Mouse (Mus musculus) forebrain, embryonic 13.5 days (tissue): ENCODE measurements around the gene Zmym5. TPM values are rescaled to one million over a fixed set of nuclear protein-coding genes. Genes with fewer than 3 reads are reported as not detected.
"Not testable (repeated sequence)": the region's sequence is repeated elsewhere in the genome, so short reads cannot be mapped to it uniquely, and the experiment has no call there.

Source experiments
- ATAC-seq: fragments of 200-750 bp; cut with Nextera tagmentation; 2 replicates; pipeline ENCODE4 v1.8.0; 2017
- H3K27ac ChIP-seq: fragments of 300-500 bp; sonication (generic); 2 replicates; pipeline ENCODE4 v1.5.1; 2015; ENCODE audit warnings: inconsistent platforms, mild to moderate bottlenecking, moderate library complexity
- H3K27me3 ChIP-seq: fragments of 300-500 bp; sonication (generic); 2 replicates; pipeline ENCODE4 v1.6.1; 2015; ENCODE audit warnings: mild to moderate bottlenecking, inconsistent platforms
- H3K36me3 ChIP-seq: fragments of 300-500 bp; sonication (generic); 2 replicates; pipeline ENCODE4 v1.6.1; 2015; ENCODE audit warnings: mild to moderate bottlenecking, inconsistent platforms; ENCODE audit not compliant: poor library complexity, severe bottlenecking
- H3K4me1 ChIP-seq: fragments of 300-500 bp; sonication (generic); 2 replicates; pipeline ENCODE4 v1.6.1; 2015; ENCODE audit warnings: inconsistent platforms
- H3K4me2 ChIP-seq: fragments of 300-500 bp; sonication (generic); 2 replicates; pipeline ENCODE4 v1.6.1; 2015; ENCODE audit warnings: inconsistent platforms, mild to moderate bottlenecking, moderate library complexity
- H3K4me3 ChIP-seq: fragments of 300-500 bp; sonication (generic); 2 replicates; pipeline ENCODE4 v1.5.1; 2015; ENCODE audit warnings: mild to moderate bottlenecking, inconsistent platforms
- H3K9ac ChIP-seq: fragments of 300-500 bp; sonication (generic); 2 replicates; pipeline ENCODE4 v1.6.1; 2015; ENCODE audit warnings: mild to moderate bottlenecking, inconsistent platforms
- H3K9me3 ChIP-seq: fragments of 300-500 bp; sonication (generic); replicated peaks from 2 replicates; pipeline ENCODE4 v1.6.1; 2016; ENCODE audit warnings: inconsistent platforms
- WGBS: fragments of 180-500 bp; shearing (Covaris S2); methylation state at CpG from one replicate; pipeline ENCODE4 v1.1.7; 2015; 5-methylcytosine and 5-hydroxymethylcytosine counted together
- polyA plus RNA-seq: library from polyadenylated mRNA; unstranded; fragments of >200 nt; fragmentation: Nextera tagmentation; extraction: Ambion mirVana; gene quantifications from 2 replicates; pipeline ENCODE4 v1.2.1, GENCODE M21; 2015

The Zmym5 gene
- polyA plus RNA-seq, 1 experiment from 2014 or later: 31.6 TPM

DNA sequence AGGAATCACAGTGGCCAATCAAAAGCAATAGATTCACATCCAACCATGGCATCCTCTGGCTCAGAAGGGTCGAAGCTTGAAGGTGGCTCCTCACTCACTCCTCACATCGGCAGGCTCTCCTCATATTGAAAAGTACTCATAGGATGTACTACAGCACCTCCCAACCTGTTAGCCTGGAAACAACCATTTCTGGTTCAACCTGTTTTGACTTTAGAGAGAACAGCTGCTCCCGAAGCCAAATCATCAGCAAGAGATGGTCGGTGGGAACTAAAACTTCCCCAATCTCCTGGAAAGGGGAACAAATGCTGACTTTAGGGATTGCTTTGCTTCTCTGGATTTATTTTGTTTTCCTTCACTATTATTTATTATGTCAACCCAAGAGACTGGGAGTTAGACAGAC lies 5.6 kb upstream of the Zmym5 start:
- ATAC-seq: no peak
- no peaks in the 10 kb centered on the region for H3K36me3 ChIP-seq
- 0 out of 2 replicates have a peak, but pooled peaks cover 6% of the 10 kb centered on the region for H3K4me1 ChIP-seq
- no peak overlapping the region for H3K9ac ChIP-seq
- H3K27me3 ChIP-seq: no peaks in the 10 kb centered on the region
- H3K4me3 ChIP-seq: no peak overlapping the region
- peak overlapping the region; percentile 29; the same call in 1 of the 2 replicates for H3K4me2 ChIP-seq
- no peak overlapping the region for H3K27ac ChIP-seq
- no peaks in the 10 kb centered on the region for H3K9me3 ChIP-seq
- 83% methylated on average over 4 of the region's 4 CpGs for WGBS

DNA sequence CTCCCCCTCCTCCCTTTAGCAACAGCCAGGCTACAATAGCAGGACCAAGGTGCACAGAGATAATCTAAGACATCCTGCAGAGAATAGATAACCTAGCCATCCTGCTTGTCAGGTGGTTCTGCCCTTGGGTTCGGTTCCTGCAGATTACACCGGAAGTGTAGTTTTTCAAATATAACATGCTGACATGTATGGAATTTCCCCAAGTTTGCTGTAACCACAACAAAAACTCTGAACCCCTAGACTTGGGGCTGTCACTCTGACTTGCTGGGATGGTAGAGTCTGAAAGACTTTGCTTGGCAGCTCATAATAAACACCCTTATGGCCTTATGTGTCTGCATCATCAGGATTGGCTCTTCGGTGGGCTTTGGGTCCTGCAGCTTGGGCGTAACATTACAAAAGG lies 5.0 kb upstream of the Zmym5 start:
- WGBS: 95% methylated on average over 4 of the region's 4 CpGs
- Histone ChIP-seq H3K27me3 (no peaks in the 10 kb centered on the region), H3K4me1 (0 out of 2 replicates have a peak, but pooled peaks cover 6% of the 10 kb centered on the region), H3K4me2 (no peak overlapping the region), H3K27ac (no peak overlapping the region), H3K36me3 (no peaks in the 10 kb centered on the region), H3K9ac (no peak overlapping the region), H3K9me3 (no peaks in the 10 kb centered on the region), H3K4me3 (no peak overlapping the region)
- no peak for ATAC-seq

DNA sequence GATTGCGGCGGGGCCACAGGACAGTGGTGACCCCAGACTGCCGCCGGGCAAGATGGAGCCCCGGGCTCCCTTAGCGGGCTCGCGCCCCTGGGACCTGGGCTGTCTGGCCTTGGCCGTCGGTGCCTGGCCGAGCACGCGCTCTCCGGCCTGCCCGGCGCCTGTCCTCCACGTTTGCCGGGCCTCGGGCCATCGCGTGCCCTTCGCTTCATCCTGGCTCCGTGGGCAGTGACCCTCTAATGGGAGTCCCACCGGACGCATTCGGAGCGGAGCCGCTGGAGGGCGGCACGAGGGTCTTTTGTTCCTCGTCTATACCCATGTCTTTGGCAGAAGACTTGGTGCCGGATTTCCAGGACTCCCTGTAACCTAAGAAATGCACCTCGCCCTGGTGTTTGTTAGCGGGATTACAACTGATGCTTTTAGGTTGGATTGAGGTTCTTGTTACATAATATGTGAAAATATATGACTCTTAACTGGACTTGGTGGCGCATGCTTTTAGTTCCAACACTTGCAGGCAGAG lies 1.1 kb upstream of the Zmym5 start:
- H3K4me2 ChIP-seq: peak overlapping the region; percentile 65
- peak overlapping the region; percentile 96 for H3K27ac ChIP-seq
- peaks cover 25% of the 10 kb centered on the region for H3K4me1 ChIP-seq
- 1% methylated on average over 29 of the region's 35 CpGs for WGBS
- peak overlapping the region; percentile 57 for H3K4me3 ChIP-seq
- H3K27me3 ChIP-seq: no peaks in the 10 kb centered on the region
- peaks cover 4% of the 10 kb centered on the region; the same call in 1 of the 2 replicates for H3K36me3 ChIP-seq
- H3K9me3 ChIP-seq: no peaks in the 10 kb centered on the region
- peak; percentile 42 for ATAC-seq
- H3K9ac ChIP-seq: peak overlapping the region; percentile 88

DNA sequence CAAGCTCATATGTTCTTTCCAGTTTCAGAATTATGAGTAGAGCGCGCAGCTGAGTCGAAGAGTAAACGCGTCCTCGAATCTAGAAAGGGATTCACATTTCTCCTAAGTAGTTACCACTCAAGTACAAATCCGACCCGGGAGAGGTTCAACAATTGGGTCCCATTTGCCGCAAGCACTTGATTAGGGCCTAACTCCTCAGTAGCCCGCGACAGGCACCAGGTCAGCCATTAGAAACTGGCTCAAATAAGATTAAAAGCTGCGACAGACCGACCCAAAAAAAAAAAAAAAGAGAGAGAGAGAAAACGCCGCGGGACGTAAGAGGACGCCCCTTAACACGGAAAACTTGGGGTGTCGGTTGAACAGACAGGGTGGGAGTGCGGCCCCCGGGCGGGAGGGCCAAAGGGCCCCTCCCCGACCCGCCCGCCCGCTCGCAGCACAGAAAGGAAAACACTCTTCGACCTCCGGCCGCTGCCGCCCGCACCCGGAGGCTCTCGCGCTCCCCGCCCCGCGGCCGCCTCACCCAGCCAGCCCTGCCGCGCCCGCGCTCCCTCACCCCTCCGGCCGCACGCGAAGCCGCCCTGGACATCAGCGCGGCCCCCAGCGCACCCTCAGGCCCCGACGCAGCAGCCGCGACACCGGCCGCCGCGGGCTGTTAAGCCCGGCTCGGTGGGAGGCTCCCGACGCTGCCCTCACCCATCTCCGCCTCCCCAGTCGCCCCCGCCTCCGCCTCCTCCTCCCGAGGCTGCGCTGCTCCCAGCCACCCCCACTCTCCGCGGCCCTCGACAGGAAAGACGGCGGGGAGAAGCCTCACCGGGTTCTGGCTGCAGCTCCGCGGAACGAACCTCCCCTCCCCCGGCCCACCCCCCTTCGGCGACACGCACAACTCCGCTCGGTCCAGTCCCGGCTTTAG lies 480 bp downstream of the Zmym5 start:
- Histone ChIP-seq H3K9ac (peak overlapping the region; percentile 83), H3K4me3 (peak overlapping the region; percentile 72), H3K4me1 (peaks cover 25% of the 10 kb centered on the region), H3K4me2 (peak overlapping the region; percentile 68), H3K27ac (peak overlapping the region; percentile 88)
- WGBS: under 1% methylated on average over 28 of the region's 86 CpGs
- not testable (repeated sequence) for ATAC-seq, H3K9me3 ChIP-seq, H3K36me3 ChIP-seq, H3K27me3 ChIP-seq

DNA sequence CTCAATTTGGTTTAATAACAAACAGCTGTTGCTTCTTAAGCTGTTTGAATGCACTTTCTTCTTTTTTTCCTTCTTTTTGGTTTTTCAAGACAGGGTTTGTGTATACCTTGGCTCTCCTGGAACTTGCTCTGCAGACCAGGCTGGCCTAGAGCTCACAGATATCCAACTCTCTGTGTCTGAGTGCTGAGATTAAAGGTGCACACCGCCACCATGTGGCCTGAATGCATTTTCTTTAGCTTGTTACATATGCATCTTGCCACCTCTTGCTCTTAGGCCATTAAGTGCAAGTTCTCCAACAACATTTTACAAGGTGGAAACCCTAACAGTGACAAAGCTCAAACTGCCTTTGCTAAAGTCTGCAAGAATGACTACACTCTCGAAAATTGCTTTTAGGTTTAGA lies 18.3 kb downstream of the Zmym5 start:
- no peak for ATAC-seq
- Histone ChIP-seq H3K9me3 (no peaks in the 10 kb centered on the region), H3K9ac (no peak overlapping the region), H3K4me1 (no peaks in the 10 kb centered on the region), H3K27me3 (no peaks in the 10 kb centered on the region), H3K27ac (no peak overlapping the region), H3K4me2 (no peak overlapping the region), H3K4me3 (no peak overlapping the region), H3K36me3 (peaks cover 54% of the 10 kb centered on the region)
- 54% methylated on average over 2 of the region's 2 CpGs for WGBS

DNA sequence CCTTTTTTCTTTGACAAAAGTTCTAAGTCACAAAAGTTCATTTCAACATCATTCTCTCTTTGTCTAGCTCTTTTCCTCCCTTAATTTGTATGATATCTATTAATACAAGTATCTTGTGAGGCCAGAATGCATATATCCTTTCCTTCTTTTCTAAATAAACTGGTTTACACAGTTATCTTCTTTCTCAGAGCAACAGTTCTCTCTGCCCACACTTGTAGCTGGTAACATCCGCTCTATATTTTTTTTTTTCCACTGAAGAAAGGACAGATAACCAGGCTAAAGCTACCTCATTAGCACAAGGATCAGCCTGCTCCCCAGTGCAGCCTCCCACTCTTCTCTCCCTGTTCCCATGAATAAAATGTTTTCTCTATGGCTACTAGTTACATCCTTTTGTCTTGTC lies 26.9 kb downstream of the Zmym5 start:
- ATAC-seq: no peak

DNA sequence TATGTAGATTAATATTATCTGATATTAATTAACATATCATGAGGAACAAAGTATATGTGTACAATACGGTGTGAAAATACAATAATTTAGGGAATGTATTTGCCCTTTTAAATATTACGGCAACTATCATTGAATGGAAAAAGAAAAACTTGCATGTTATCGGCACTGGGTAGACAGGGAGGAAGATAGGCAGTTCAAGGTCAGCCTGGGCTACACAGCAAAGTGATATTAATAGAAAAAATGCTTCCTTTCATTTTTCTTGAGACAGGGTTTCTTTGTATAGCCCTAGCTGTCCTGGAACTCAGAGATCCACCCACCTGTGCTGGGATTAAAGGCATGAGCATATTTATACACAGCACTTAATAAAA lies 32.6 kb downstream of the Zmym5 start:
- WGBS: 54% methylated on average over 3 of the region's 3 CpGs
- ATAC-seq: peak; percentile 26
- peak overlapping the region; percentile 95 for H3K27ac ChIP-seq

More for the DNA sequence above, 26.9 kb downstream of the Zmym5 start:
- Histone ChIP-seq H3K27ac (no peak overlapping the region), H3K4me3 (no peak overlapping the region), H3K4me2 (no peak overlapping the region), H3K36me3 (no peaks in the 10 kb centered on the region), H3K9me3 (no peaks in the 10 kb centered on the region), H3K27me3 (no peaks in the 10 kb centered on the region), H3K4me1 (no peaks in the 10 kb centered on the region), H3K9ac (no peak overlapping the region)
- 88% methylated on average over 1 of the region's 1 CpGs for WGBS

DNA sequence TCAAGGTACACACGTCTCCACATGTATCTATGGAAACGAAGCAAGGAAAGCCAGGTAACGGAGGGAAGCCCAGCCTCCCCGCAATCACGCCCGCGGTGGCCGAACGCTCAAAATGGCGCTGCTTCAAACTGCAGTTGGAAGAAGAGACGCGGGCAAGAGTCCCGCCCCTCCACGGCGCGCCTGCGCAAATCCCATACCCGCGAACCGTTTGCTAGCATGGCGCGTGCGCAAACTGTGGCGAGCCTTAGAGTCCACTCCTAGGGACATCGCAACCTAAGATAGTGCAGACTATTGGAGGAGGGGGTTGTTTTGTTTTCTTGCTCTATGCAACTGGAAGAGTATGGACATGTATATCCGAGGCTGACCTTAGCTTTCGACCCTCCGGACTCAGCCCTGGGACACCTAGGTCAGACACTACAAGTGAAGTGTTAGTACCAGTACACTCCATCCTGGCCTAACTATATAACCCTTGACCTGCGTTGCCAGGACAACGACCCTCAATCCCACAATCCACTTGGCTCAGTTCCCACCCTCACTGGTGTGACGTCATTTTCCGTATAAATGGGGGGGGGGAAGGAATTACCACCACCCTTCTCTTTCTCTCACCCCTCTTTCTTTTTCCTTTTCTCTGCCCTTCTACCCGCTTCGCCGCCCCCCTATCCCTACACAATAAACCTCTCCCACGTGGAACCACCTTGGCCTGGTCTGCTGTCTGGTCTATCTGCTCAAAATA lies 33.1 kb downstream of the Zmym5 start, which contains the start of gene Pspc1:
TSS of gene Pspc1 (minus strand) at position 117 of the 733 bp plus-strand sequence.
- Histone ChIP-seq H3K4me3 (peak within 1 kb of the TSS; percentile 96), H3K4me2 (peak within 1 kb of the TSS; percentile 80), H3K9ac (peak within 1 kb of the TSS; percentile 97), H3K27ac (peak within 1 kb of the TSS; percentile 95), H3K27me3 (no peaks in the 10 kb centered on the region), H3K36me3 (no peaks in the 10 kb centered on the region), H3K4me1 (peaks cover 30% of the 10 kb centered on the region), H3K9me3 (no peaks in the 10 kb centered on the region)
- under 1% methylated on average over 36 of the region's 36 CpGs for WGBS
- ATAC-seq: peak; percentile 98

More for the DNA sequence above, 32.6 kb downstream of the Zmym5 start:
- Histone ChIP-seq H3K4me2 (peak overlapping the region; percentile 80), H3K9ac (peak overlapping the region; percentile 57), H3K9me3 (no peaks in the 10 kb centered on the region), H3K4me3 (peak overlapping the region; percentile 96), H3K36me3 (no peaks in the 10 kb centered on the region), H3K27me3 (no peaks in the 10 kb centered on the region), H3K4me1 (peaks cover 25% of the 10 kb centered on the region)

DNA sequence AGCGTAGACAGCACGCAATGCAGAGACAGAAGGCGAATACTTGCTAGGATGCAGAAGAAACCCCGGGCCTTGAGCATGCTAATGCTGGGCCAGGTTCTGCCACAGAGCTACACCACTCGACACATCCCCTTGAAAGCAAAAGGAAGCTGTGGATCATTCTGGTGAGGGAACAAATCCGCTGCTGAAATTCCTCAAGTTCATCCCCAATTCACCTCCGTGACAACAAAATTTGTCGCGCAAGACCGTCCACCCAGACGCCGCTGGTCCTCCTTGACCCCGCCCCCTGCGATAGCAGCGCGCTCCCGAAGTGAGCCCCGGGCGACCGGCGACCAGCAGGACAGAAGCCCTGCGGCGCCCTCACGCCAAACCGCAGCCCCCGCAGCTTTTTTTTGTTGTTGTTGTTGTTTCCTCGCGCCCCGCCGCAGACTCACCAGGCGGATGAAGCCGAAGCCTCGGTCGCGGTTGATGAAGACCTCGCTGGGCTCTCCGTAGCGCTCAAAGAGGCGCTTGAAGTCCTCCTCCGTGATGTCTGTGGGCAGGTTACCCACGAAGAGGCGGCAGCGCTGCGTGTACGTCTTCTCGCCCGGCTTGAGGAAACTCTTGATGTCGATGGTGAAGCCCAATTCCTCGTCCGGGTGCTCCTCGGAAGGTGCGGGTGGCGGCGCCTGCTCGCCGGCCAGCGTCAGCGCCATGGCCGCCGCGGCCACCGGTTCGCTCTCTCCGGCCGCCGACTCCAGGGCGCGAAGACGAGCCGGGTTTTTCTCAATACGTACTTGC lies 34.0 kb downstream of the Zmym5 start:
- Histone ChIP-seq H3K27me3 (no peaks in the 10 kb centered on the region), H3K36me3 (no peaks in the 10 kb centered on the region), H3K9me3 (no peaks in the 10 kb centered on the region), H3K9ac (peak overlapping the region; percentile 97), H3K27ac (peak overlapping the region; percentile 95), H3K4me1 (peaks cover 30% of the 10 kb centered on the region), H3K4me2 (peak overlapping the region; percentile 80), H3K4me3 (peak overlapping the region; percentile 96)
- ATAC-seq: peak; percentile 36
- WGBS: under 1% methylated on average over 71 of the region's 71 CpGs

DNA sequence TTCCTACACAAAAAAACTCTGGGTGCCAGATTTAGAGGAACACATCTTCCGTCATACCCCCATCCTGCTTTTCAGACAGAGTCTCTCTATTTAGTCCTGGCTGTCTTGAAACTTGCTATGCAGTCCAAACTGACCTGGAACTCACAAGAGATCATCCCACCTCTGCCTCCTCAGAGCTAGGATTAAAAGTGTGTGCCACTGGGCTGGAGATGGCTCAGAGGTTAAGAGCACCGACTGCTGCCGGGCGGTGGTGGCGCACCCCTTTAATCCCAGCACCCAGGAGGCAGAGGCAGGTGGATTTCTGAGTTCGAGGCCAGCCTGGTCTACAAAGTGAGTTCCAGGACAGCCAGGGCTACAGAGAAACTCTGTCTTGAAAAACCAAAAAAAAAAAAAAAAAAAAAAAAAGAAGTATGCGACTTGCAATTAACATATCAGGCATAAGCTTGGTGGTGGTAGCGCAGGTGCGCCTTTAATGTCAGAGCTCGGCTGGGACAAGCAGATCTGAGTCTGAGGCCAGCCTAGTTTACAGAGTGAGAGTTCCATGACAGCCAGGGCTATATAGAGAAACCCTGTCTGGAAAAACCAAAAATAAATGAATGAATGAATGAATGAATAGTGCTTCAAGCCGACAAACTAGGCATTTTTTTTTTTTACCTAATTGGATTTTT lies 34.8 kb downstream of the Zmym5 start:
- H3K36me3 ChIP-seq: peaks cover 6% of the 10 kb centered on the region
- H3K4me1 ChIP-seq: peaks cover 30% of the 10 kb centered on the region
- H3K27ac ChIP-seq: no peak overlapping the region
- H3K9ac ChIP-seq: peak overlapping the region; percentile 97
- 30% methylated on average over 11 of the region's 11 CpGs for WGBS
- peak overlapping the region; percentile 96 for H3K4me3 ChIP-seq
- H3K9me3 ChIP-seq: no peaks in the 10 kb centered on the region
- no peak for ATAC-seq
- H3K4me2 ChIP-seq: peak overlapping the region; percentile 80
- H3K27me3 ChIP-seq: no peaks in the 10 kb centered on the region

DNA sequence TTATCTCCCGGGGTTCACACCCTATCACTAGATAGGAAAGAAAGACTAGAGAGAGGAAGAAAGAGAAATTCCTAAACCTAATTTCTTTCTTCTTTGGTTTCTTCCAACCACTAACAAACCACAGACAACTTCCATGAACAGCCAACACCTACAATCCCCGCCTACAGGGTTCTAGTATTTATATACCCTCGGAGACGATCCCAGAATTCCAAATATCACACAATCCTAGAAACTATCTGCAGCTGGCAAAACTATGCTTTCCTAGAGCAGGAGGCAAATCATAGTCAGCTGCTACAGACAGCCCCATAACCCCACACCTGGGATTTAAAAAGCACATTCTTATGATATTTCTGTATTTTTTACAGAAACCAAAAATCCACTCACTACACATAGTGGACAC lies 36.1 kb downstream of the Zmym5 start:
- ATAC-seq: no peak
- Histone ChIP-seq H3K27ac (no peak overlapping the region), H3K9ac (no peak overlapping the region), H3K9me3 (no peaks in the 10 kb centered on the region), H3K27me3 (no peaks in the 10 kb centered on the region), H3K36me3 (peaks cover 19% of the 10 kb centered on the region), H3K4me2 (peak overlapping the region; percentile 80), H3K4me1 (peaks cover 30% of the 10 kb centered on the region), H3K4me3 (peak overlapping the region; percentile 96)
- 78% methylated on average over 4 of the region's 4 CpGs for WGBS
